Mouse (Mus musculus) frontal cortex, postnatal 25 days (tissue): ENCODE results near the gene Lrrfip2.

Source experiments
- DNase-seq, 2 experiments: peaks; one replicate each; pipeline ENCODE4 v3.0.0; 2022; ENCODE audit warnings: low spot score in 2 of 2

Lrrfip2 gene

GRCm38 (mm10) chr9:111161213-111161612 is 43.8 kb downstream of the Lrrfip2 start:
- DNase-seq, result no peak

GRCm38 (mm10) chr9:111166612-111167011 is 49.2 kb downstream of the Lrrfip2 start:
- DNase-seq, result no peak

GRCm38 (mm10) chr9:111170430-111170829 is 53.0 kb downstream of the Lrrfip2 start:
- DNase-seq, result no peak

GRCm38 (mm10) chr9:111174071-111174470 is 56.7 kb downstream of the Lrrfip2 start:
- DNase-seq, result no peak

- no peak for DNase-seq
Measured at GRCm38 (mm10) chr9:111178971-111179370, 61.6 kb downstream of the Lrrfip2 start.

GRCm38 (mm10) chr9:111182176-111182575 is 64.8 kb downstream of the Lrrfip2 start:
- DNase-seq, result no peak

GRCm38 (mm10) chr9:111184929-111185328 is 67.5 kb downstream of the Lrrfip2 start:
- DNase-seq, result no peak

GRCm38 (mm10) chr9:111186861-111187260 is 69.5 kb downstream of the Lrrfip2 start:
- DNase-seq, result no peak

GRCm38 (mm10) chr9:111188731-111189130 is 71.3 kb downstream of the Lrrfip2 start:
- no peak for DNase-seq

GRCm38 (mm10) chr9:111193211-111193610 is 75.8 kb downstream of the Lrrfip2 start:
- DNase-seq, result no peak

- no peak for DNase-seq
Measured at GRCm38 (mm10) chr9:111197116-111197515, 79.7 kb downstream of the Lrrfip2 start.

GRCm38 (mm10) chr9:111197712-111198111 is 80.3 kb downstream of the Lrrfip2 start:
- no peak for DNase-seq

- no peak for DNase-seq
Measured at GRCm38 (mm10) chr9:111198332-111198731, 80.9 kb downstream of the Lrrfip2 start.

GRCm38 (mm10) chr9:111200208-111200607 is 82.8 kb downstream of the Lrrfip2 start:
- DNase-seq, result no peak

GRCm38 (mm10) chr9:111204601-111205375 is 87.4 kb downstream of the Lrrfip2 start:
- no peak for DNase-seq

- no peak for DNase-seq
Measured at GRCm38 (mm10) chr9:111207683-111208082, 90.3 kb downstream of the Lrrfip2 start.

GRCm38 (mm10) chr9:111208185-111208584 is 90.8 kb downstream of the Lrrfip2 start:
- no peak for DNase-seq

GRCm38 (mm10) chr9:111209158-111209699 is 91.8 kb downstream of the Lrrfip2 start:
- DNase-seq, result no peak

- no peak for DNase-seq
Measured at GRCm38 (mm10) chr9:111210412-111210811, 93.0 kb downstream of the Lrrfip2 start.

- DNase-seq, result no peak
Measured at GRCm38 (mm10) chr9:111211122-111212041, 94.0 kb downstream of the Lrrfip2 start.

GRCm38 (mm10) chr9:111213501-111213900 is 96.1 kb downstream of the Lrrfip2 start:
- DNase-seq, result no peak

- DNase-seq, result no peak
Measured at GRCm38 (mm10) chr9:111216424-111216823, 99.0 kb downstream of the Lrrfip2 start.
